Mouse (Mus musculus) brain, embryonic 18.5 days (tissue): ENCODE results near the gene B230118H07Rik.

ENCODE experiments used
- DNase-seq: peaks from one replicate; pipeline ENCODE4 v3.0.0-alpha.2; 2012; ENCODE audit warnings: low read depth, low spot score

Gene B230118H07Rik

DNA sequence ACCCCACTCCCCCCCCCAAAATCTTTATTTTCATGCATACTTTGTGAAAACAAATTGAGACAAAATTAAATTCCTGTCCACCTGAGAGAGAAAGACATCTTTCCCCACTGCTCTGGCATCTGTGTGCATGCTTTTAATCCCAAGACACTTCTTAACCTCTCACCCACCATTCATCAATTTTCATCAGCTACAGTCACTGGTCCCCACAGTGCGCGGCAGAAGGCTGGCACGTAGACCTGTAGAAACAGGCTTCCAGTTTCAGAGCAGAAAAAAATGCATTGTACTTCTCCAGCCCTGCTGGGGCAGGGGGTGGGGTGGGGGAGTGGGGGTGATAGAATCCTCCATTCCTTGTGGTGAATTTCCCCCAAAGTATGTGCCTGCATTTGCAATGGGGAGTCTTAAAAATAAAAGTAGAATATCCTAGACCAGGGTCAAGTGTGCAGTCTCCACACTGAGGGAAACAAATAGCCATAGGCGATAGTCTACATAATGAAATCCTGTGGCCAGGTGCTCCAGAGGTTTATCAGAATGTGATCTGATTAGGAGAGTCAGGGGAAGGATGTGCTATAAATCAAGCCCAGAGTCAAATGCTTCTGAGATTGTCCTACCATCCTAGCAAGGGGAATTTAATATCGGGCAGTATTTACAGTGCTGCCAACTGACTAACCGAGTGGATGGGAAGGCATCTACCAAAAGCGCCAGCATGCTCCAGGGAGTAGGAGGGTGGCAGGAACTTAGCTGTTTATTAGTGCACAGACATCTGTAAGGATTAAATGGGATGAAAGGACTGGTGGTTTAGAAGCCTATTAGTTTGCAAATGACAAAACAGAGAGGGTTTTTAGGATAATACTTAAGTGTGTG is 10.1 kb downstream of the B230118H07Rik start:
- no peak for DNase-seq

GRCm38 (mm10) chr2:101628297-101629236 is 20.8 kb downstream of the B230118H07Rik start:
- peak; percentile 95 for DNase-seq

- DNase-seq: no peak
Observed at GRCm38 (mm10) chr2:101627227-101627626, 22.1 kb downstream of the B230118H07Rik start.

DNA sequence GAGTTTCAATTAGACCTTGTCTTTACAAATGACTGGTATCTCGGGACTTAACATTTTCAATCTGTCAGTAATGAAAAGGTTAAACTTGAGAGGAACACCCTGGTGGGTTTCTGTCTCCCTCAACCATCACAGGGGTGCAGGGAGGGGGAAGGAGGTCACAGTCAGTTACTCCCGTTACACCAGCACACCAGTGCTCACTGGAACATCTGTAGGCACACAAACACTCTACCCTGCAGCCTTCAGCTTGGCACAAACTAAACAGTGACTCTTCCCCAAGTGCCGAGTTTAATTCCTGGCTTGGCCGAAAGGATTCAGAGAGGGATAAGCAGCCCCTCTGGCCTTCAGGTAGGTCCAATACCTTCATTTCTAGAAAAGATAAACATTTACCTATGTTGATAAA is 24.8 kb downstream of the B230118H07Rik start, which contains the start of gene Rag2:
Gene Rag2 (plus strand): TSS at position 193 of the 400 bp plus-strand sequence.
- DNase-seq: no peak

DNA sequence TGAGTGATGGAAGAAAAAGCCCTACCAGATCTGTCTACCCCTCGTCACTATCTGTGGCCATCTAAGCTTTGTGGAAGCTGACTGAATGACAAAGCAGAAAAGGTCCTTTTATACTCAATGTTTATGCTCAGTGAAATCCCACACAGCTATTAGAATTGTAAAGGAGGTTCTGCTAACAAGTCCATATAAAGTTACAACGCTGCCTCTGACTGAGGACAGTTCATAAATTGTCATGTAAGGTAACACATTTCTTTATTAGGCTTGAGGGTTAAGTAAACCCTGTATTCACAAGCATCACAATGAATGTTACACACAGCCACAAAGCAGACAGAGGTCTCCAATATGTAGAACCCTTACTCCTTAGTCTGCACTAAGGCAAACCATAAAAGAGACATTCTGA is 25.3 kb downstream of the B230118H07Rik start:
- no peak for DNase-seq

GRCm38 (mm10) chr2:101623042-101623441 is 26.3 kb downstream of the B230118H07Rik start:
- DNase-seq: no peak

GRCm38 (mm10) chr2:101621611-101622010 is 27.7 kb downstream of the B230118H07Rik start:
- DNase-seq: no peak

- DNase-seq: no peak
Observed at GRCm38 (mm10) chr2:101620899-101621298, 28.4 kb downstream of the B230118H07Rik start.

GRCm38 (mm10) chr2:101618373-101618772 is 31.0 kb downstream of the B230118H07Rik start:
- no peak for DNase-seq

DNA sequence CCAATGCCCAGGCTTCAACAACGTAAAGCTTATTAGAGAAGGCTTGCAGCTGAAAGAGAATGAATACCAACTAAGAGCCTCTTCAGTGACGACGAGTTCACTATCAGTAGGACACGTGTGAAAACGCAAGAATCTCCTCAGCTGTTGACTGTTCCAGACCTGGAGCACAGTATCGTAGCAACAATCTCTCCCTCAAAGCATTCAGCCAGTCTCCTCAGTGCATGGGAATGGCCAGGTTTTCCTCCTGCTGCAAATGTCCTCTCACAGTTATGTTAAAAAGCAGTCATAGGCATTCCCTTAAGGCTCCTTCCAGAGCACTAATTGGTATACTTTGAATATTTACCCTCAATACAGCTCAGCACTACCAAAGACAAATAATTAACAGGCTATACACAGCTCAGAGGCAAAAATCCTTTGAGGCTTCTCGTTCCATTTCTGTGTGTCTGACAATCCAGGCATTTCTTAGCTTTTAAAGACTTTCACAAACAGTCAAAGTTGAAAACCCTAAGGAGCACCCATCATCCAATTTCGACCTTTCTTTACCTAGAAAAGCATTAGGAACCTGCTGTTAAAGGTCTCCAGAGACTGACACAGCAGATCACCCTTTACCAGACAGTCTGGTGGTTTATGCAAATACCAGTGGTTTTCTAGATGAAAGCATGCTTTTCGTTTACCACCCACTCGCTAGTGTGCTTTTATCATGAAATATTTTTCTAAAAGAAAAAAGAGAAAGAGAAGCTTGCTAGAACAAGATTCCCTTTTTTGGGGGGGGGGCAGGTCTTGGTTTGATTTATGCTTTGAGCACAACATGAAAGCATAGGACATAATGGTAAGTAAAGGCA is 33.6 kb downstream of the B230118H07Rik start:
- DNase-seq: no peak

DNA sequence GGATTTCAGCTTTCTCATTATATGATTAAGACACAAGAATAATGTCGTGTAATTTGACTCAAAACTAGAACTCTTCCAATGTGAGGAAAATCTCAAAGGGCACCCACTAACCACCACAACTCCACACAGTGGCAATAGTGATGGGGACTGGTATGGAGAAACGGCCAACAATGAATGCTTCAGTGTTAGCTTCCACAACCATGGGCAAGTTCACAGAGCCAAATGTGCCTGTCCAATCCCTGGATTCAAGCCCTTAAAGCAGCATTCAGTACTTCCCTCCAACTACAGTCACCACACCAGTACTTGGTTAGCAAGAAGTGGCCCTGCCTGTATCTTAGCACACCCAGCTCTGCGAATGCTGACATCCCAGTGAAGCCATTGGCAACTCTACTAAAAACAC is 38.5 kb downstream of the B230118H07Rik start:
- no peak for DNase-seq

DNA sequence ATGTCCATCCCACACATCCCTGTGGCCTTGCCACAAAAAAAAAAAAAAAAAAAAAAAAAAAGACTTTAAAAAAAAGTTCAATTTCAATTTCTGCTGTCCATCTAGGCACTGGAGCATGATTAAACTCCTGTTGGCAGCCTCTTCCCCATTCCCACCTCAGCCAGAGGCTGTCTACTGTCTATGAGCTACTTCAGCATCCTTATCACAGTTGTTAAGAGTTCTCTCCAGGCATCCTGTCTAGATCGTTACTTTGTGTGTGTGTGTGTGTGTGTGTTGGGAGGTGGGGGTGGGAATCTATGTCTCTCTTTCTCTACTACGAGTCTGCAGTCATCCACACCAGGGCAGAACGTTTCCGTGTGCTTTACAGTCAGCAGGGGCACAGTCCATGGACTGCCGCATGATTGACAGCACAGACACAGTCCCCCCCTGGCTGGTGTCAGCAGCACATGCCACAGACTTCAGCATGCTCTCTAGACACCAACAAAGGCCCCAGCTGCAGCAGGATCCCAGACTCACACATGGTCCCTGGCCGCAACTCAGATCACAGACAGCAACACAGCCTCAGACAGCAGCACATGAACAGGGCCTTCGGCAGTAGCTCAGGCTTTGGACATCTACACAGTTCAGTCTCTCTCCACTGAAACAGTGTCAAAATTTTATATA is 41.0 kb downstream of the B230118H07Rik start:
- no peak for DNase-seq

GRCm38 (mm10) chr2:101603099-101603498 is 46.2 kb downstream of the B230118H07Rik start:
- DNase-seq: no peak

GRCm38 (mm10) chr2:101600703-101601102 is 48.6 kb downstream of the B230118H07Rik start:
- DNase-seq: no peak

DNA sequence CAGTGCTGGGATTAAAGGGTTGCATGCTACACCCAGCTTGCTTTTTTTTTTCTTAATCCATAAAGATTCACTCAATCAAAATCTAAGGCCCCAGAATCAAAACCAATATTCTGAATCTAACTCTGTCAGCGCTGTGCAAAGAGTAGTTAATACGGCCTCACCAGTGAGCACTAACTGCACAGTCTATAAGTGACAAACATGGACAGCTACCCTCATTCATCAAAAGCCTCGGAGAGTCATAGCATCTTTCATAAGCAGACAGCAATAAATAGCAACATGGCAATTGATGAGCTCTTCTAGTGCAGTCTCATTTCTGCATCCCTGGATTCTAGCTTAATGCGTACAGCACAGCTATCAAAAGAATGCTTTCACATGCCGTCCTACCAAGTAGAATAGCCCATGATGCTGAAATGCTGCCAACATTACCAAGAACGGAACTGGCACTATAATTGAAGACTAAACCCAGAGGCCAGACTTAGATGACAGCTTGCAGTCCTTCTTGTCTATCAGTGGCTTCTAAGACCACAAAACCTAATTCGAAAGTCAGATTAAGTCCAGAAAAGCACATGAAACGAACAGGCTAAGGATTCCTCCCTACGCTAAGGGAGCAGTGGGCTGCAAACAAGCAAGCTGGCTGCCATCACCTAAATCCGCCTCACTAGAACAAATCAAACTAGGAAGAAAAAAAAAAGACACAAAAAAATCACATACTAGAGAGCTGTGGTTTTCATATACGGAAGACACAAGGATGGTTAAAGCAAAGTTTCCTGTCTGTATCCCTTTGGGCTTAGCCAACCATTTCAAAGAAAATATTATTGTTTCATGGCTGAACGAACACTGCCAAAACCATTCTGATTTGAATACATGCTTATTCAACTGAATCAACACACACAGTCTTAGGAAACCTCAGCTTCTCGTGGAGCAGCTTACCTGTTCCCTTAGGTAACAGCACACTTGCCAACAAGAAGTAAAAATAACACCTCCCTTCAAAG is 50.8 kb downstream of the B230118H07Rik start:
- no peak for DNase-seq

- no peak for DNase-seq
Observed at GRCm38 (mm10) chr2:101597186-101597585, 52.1 kb downstream of the B230118H07Rik start.

DNA sequence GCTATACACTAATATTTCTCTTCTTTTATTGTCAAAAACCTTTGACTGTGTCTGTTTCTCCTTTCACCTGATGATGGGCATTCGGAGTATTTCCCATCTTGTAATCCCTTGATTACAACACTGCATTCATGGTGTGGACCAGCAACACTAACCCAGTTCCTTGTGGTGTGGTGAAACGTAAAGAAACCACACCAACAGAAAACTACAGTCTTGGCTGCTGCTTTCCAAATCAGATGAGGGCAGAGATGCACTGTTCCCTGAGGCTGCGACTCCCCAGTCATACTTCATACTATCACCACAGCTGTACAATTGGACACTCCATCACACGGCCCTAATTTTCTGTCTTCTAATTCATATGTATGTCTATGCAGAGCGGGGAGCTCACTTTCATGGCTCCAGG is 54.7 kb downstream of the B230118H07Rik start:
- no peak for DNase-seq

DNA sequence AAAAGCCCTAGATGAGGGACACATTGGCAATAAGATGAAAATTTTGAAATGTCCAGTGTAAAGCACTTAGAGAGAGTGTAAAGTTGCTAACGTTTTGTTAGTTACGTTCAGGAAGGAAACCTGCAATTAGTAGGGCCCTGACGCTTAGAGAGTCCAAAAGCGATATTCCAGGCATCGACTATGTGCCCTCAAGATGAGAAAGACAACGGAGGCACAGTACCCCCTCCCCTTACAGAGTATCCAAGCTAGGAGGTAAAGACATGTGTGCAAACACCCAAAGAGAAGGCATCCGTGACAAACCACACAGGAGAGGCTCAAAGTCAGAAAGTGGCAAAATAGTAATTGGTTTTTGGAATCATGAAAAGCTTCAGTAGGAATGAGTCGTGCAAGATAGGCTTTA is 56.4 kb downstream of the B230118H07Rik start:
- no peak for DNase-seq

DNA sequence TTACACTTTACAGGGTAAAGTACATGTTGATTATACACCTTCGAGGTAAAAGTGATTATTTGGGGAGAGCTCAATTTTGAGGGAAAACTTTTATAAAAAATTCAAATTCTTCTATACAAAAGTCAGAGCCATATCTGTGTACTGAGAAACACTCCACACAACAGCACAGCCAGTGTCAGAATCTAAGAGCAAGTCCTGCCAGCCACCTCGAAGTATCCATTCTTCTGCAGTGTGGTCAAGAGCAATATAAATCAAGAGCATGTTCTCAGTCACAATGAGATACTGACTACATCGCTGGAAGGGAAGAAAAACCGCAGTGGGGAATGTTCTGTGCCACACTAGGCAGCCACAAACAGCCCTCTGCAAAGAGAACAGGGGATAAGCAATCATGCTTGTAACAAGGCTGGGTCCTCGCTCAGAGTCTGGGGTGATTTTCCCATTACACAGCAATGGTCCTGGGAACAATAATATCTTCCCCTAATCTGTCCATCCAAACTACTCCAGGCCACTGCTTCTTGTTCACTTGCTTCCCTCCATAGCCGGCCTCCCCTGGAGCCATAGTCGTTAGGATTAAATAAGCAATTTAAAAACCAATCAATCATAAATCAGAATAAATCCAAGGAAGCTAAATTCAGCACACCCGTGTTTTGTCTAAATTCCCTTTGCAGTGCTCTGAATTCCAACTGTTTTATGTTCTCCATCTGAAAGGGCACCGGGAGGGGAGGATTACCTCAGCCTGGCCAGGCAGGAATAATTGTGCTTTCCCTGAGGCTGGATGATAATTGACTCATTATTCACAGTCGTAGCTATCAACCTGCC is 57.1 kb downstream of the B230118H07Rik start:
- DNase-seq: no peak
